24 mouse cellular contexts compared by ENCODE assay signal in genomic region chr11:79161077-79161758, GRCm38 (mm10).
"Had no signal": no experiment of that assay in that cellular context is flagged by ENCODE, and none has a peak within 500 bp of the region (broad histone marks: within the 10 kb centered on the region; RNA-seq: fewer than 3 reads in every experiment).

No protein-coding gene starts in this region.

- H3K27me3 ChIP-seq: heart, embryonic 12.5 days; hindbrain, embryonic 12.5 days; intestine, embryonic 15.5 days; limb, embryonic 12.5 days had no signal

- H3K9ac ChIP-seq: heart, embryonic 12.5 days; hindbrain, embryonic 12.5 days; hindbrain, embryonic 14.5 days; intestine, embryonic 15.5 days; limb, embryonic 12.5 days had no signal

- H3K36me3 ChIP-seq: heart, embryonic 10.5 days; heart, embryonic 12.5 days; hindbrain, embryonic 10.5 days; hindbrain, embryonic 12.5 days; intestine, embryonic 15.5 days; limb, embryonic 10.5 days; limb, embryonic 12.5 days had no signal

- ATAC-seq: hindbrain, embryonic 16.5 days; inflammation-experienced regulatory T-cells, adult 6 months; intestine, embryonic 15.5 days had no signal

- H3K9me3 ChIP-seq: heart, embryonic 10.5 days; heart, embryonic 12.5 days; hindbrain, embryonic 10.5 days; hindbrain, embryonic 12.5 days; intestine, embryonic 15.5 days; limb, embryonic 10.5 days; limb, embryonic 12.5 days had no signal

- H3K4me3 ChIP-seq: heart, embryonic 10.5 days; heart, embryonic 12.5 days; hindbrain, embryonic 10.5 days; hindbrain, embryonic 12.5 days; intestine, embryonic 15.5 days; layer of hippocampus, adult 2 months; left cerebral cortex, adult 2 months; limb, embryonic 10.5 days; limb, embryonic 12.5 days had no signal

- H3K27ac ChIP-seq: heart, embryonic 10.5 days; hindbrain, embryonic 10.5 days; hindbrain, embryonic 12.5 days; hindbrain, embryonic 14.5 days; intestine, embryonic 15.5 days; layer of hippocampus, adult 2 months; left cerebral cortex, adult 2 months; limb, embryonic 10.5 days; limb, embryonic 12.5 days had no signal

- H3K4me2 ChIP-seq: heart, embryonic 12.5 days; hindbrain, embryonic 12.5 days; hindbrain, embryonic 14.5 days; intestine, embryonic 15.5 days; limb, embryonic 12.5 days; liver, embryonic 11.5 days had no signal

- DNase-seq: gastrocnemius, postnatal 14 days; gastrocnemius, postnatal 36 days; heart, adult 18-20 months; heart, postnatal 10 days; heart, postnatal 4 days; kidney, adult 18-20 months; kidney, adult 8-10 months; kidney, postnatal 10 days; kidney, postnatal 25 days; kidney, postnatal 4 days; liver had no signal

- H3K4me1 ChIP-seq: hindbrain, embryonic 12.5 days had no signal
